Mouse (Mus musculus): Measurements from ENCODE around the gene Noc2l.

GRCm38 (mm10) chr4:156203413-156204131, 32.2 kb upstream of the Noc2l start:
- TF ChIP-seq POLR2A (IDR thresholded peaks at IDR 0.05; ENCODE audit: low read depth, low read length) (no peak), MEF2A (IDR thresholded peaks at IDR 0.05; ENCODE audit: borderline replicate concordance, low read depth, low read length) (no peak), EP300 (IDR thresholded peaks at IDR 0.05; ENCODE audit: low read length) (no peak), PAX5 (IDR thresholded peaks at IDR 0.05; ENCODE audit: low read length) (no peak), USF1 (IDR thresholded peaks at IDR 0.05; ENCODE audit: low read depth, low read length) (no peak), TCF12 (IDR thresholded peaks at IDR 0.05; ENCODE audit: low read depth, low read length) (no peak), HCFC1 (IDR thresholded peaks at IDR 0.05; ENCODE audit: low read depth, low read length) (no peak), JUND (conservative IDR thresholded peaks at IDR 0.05; ENCODE audit: low read depth, low read length) (no peak), CTCF (conservative IDR thresholded peaks at IDR 0.05 in 1 of 2, IDR thresholded peaks at IDR 0.05 in 1 of 2; ENCODE audit: low read depth in 2 of 2, low read length in 2 of 2) (no peak), MAFK (IDR thresholded peaks at IDR 0.05; ENCODE audit: insufficient replicate concordance, low read length) (no peak), MAZ (IDR thresholded peaks at IDR 0.05; ENCODE audit: low read depth, low read length) (no peak)

Data from CH12.LX (cell line).